Mouse (Mus musculus): ENCODE results near the gene Ppp6r2. TPM values are rescaled to one million over a fixed set of nuclear protein-coding genes. Genes with fewer than 3 reads are reported as not detected.

Gene Ppp6r2
- polyA plus RNA-seq (2015; fragmentation: Nextera tagmentation; extraction: Ambion mirVana): 59.4 and 71.5 TPM in 2 replicates

DNA sequence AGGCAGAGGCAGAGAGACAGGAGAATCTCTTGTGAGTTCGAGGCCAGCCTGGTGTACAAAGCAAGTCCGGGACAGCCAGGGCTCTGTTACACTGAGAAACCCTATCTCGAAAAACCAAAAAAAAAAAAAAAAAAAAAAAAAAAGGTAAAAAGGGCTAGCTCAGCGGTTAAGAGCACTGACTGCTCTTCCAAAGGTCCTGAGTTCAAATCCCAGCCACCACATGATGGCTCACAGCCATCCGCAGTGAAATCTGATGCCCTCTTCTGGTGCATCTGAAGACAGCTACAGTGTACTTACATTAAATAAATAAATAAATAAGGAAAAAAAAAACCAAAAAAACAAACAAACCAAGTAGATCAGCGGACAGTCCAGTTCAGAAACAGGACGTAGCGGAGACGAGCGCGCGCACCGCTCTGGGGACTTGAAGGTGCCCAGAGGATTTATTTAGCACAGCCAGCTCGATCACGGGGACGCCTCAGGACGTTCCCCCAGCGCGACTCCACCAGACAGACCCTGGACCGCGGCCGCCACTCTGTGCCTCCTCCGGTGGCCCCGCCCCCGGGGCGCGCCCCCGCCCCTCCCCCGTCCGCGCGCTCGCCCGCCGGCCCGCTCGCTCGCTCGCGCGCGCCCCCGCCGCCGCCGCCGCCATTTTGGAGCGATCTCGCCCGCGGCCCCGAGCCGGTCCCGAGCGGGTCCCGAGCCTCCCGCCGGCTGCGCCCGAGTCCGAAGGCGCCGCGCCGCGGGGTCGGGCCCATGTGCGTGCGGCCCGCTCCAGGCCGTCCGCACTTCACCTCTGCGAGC, at the start of gene Ppp6r2:
Gene Ppp6r2 (plus strand): TSS at position 639 of the 801 bp plus-strand sequence.
- Histone ChIP-seq H3K27me3 (replicated peaks; ENCODE audit: control insufficient read depth, insufficient read depth, low read length) (no peaks in the 10 kb centered on the region), H3K9ac (ENCODE audit: low read depth, low read length) (peak within 1 kb of the TSS; percentile 100), H3K36me3 (ENCODE audit: control insufficient read depth, insufficient read depth, low read length) (peaks cover 7% of the 10 kb centered on the region), H3K4me2 (ENCODE audit: low read length) (peak within 1 kb of the TSS; percentile 61), H3K4me3 (ENCODE audit: low read length) (peak within 1 kb of the TSS; percentile 90), H3K4me1 (ENCODE audit: control insufficient read depth, insufficient read depth, low read depth, low read length) (peaks cover 26% of the 10 kb centered on the region), H3K27ac (ENCODE audit: low read depth, low read length) (peak within 1 kb of the TSS; percentile 92), H3K9me3 (ENCODE audit: control insufficient read depth, low read length) (no peaks in the 10 kb centered on the region)
- WGBS: 4% methylated on average over 42 of the region's 73 CpGs
- ATAC-seq: peak; percentile 83

DNA sequence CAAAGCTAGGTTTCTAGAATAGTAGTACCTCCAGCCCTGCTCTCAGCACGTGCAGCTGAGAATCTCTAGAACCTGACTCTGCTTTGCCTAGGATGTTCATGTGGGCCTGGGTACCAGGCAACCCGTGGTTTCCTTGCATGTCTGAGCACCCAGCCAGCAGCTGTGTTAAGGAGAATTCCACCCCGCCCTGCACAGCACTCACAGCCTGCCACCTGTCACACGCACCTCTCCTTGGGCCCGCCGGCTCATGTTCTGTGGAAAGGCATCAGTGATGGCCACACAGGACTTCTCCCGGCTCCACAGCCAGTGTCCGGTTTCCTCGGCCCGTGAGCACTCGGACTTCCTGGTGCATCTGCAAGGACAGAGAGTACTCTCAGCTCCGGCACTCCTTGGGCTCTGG, 45.9 kb upstream of the Ppp6r2 start:
- Histone ChIP-seq H3K4me1 (ENCODE audit: control insufficient read depth, insufficient read depth, low read depth, low read length) (peaks cover 15% of the 10 kb centered on the region), H3K36me3 (ENCODE audit: control insufficient read depth, insufficient read depth, low read length) (peaks cover 59% of the 10 kb centered on the region), H3K27me3 (replicated peaks; ENCODE audit: control insufficient read depth, insufficient read depth, low read length) (no peaks in the 10 kb centered on the region), H3K27ac (ENCODE audit: low read depth, low read length) (no peak overlapping the region), H3K9ac (ENCODE audit: low read depth, low read length) (no peak overlapping the region), H3K9me3 (ENCODE audit: control insufficient read depth, low read length) (no peaks in the 10 kb centered on the region), H3K4me3 (ENCODE audit: low read length) (no peak overlapping the region), H3K4me2 (ENCODE audit: low read length) (no peak overlapping the region)
- WGBS: 95% methylated on average over 12 of the region's 12 CpGs
- no peak for ATAC-seq

DNA sequence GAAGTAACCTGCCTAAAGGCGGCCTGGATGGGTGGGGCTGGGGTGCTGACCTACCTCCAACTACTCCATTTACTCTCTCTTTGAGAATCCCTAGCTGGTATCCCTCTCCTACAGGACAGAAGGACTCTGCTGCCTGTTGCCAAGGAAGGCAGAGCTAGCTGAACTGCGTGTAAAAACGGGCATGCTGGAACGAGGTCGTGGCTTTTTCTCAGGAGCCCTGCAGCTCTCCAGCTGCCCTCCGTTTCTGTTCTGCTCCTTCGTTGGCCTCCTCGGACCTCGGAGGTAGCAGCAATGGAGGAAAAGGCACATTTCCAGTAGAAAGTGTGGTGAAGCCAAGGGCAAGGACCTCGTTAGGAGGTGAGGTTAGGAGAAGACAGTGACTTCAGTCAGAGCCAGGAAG, 42.4 kb upstream of the Ppp6r2 start:
- H3K9me3 ChIP-seq (ENCODE audit: control insufficient read depth, low read length): no peaks in the 10 kb centered on the region
- WGBS: 43% methylated on average over 10 of the region's 10 CpGs
- H3K4me2 ChIP-seq (ENCODE audit: low read length): 0 out of 2 replicates have a peak overlapping the region, but pooled peaks have one; percentile 0
- no peak for ATAC-seq
- H3K4me3 ChIP-seq (ENCODE audit: low read length): no peak overlapping the region
- H3K4me1 ChIP-seq (ENCODE audit: control insufficient read depth, insufficient read depth, low read depth, low read length): peaks cover 40% of the 10 kb centered on the region
- H3K27me3 ChIP-seq (replicated peaks; ENCODE audit: control insufficient read depth, insufficient read depth, low read length): no peaks in the 10 kb centered on the region
- peaks cover 32% of the 10 kb centered on the region for H3K36me3 ChIP-seq (ENCODE audit: control insufficient read depth, insufficient read depth, low read length)
- peak overlapping the region; percentile 41 for H3K27ac ChIP-seq (ENCODE audit: low read depth, low read length)
- no peak overlapping the region for H3K9ac ChIP-seq (ENCODE audit: low read depth, low read length)

DNA sequence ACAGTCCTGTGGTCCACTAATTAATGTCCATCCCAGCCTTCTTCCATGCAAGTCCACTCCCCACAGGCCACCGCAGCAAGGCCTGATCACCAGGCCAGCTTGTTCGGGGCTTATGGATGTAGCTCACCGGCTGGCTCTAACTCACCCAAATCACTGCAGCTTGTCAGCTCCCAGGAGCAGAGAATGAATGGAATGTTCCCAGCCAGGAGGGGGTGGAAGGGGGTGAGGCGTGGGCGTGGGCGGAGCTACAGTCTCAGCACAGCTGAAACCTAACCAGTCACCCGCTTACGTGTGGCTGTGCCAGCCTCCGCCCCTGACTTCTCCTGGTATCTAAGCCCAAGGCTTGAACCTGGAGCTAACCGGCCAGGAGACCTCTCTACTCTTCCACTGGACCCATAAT, 41.9 kb upstream of the Ppp6r2 start:
- peaks cover 44% of the 10 kb centered on the region for H3K4me1 ChIP-seq (ENCODE audit: control insufficient read depth, insufficient read depth, low read depth, low read length)

DNA sequence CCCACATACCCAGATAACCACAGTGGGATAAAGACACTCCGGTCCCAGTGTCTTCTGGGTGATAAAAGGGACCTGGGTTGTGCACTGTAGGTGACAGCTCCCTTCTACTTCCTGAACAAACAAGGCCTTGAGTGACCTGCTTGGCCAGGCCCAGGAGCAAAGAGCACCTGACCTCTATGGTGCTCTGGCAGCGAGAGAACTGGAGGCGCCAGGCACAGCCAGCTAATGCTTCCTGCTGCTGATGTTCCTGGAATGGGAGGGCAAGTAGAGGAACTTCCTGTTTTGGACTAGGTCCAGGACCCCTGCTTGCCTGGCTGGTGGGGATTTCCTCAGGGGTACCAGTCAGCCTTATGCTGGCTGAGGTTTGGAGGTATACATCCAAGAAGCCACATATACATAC, 41.3 kb upstream of the Ppp6r2 start:
- no peak overlapping the region for H3K4me3 ChIP-seq (ENCODE audit: low read length)
- no peak overlapping the region for H3K4me2 ChIP-seq (ENCODE audit: low read length)
- 71% methylated on average over 3 of the region's 3 CpGs for WGBS
- no peaks in the 10 kb centered on the region for H3K27me3 ChIP-seq (replicated peaks; ENCODE audit: control insufficient read depth, insufficient read depth, low read length)
- H3K36me3 ChIP-seq (ENCODE audit: control insufficient read depth, insufficient read depth, low read length): peaks cover 27% of the 10 kb centered on the region
- H3K27ac ChIP-seq (ENCODE audit: low read depth, low read length): no peak overlapping the region
- H3K9ac ChIP-seq (ENCODE audit: low read depth, low read length): no peak overlapping the region
- H3K4me1 ChIP-seq (ENCODE audit: control insufficient read depth, insufficient read depth, low read depth, low read length): peaks cover 50% of the 10 kb centered on the region
- no peak for ATAC-seq
- no peaks in the 10 kb centered on the region for H3K9me3 ChIP-seq (ENCODE audit: control insufficient read depth, low read length)

More for the DNA sequence above, 41.9 kb upstream of the Ppp6r2 start:
- peaks cover 32% of the 10 kb centered on the region for H3K36me3 ChIP-seq (ENCODE audit: control insufficient read depth, insufficient read depth, low read length)
- peak overlapping the region; percentile 41; the same call in 1 of the 2 replicates for H3K27ac ChIP-seq (ENCODE audit: low read depth, low read length)
- 0 out of 2 replicates have a peak overlapping the region, but pooled peaks have one; percentile 0 for H3K4me2 ChIP-seq (ENCODE audit: low read length)
- peak; percentile 65 for ATAC-seq
- WGBS: 6% methylated on average over 10 of the region's 10 CpGs
- H3K9ac ChIP-seq (ENCODE audit: low read depth, low read length): no peak overlapping the region
- H3K4me3 ChIP-seq (ENCODE audit: low read length): no peak overlapping the region
- no peaks in the 10 kb centered on the region for H3K27me3 ChIP-seq (replicated peaks; ENCODE audit: control insufficient read depth, insufficient read depth, low read length)
- H3K9me3 ChIP-seq (ENCODE audit: control insufficient read depth, low read length): no peaks in the 10 kb centered on the region

DNA sequence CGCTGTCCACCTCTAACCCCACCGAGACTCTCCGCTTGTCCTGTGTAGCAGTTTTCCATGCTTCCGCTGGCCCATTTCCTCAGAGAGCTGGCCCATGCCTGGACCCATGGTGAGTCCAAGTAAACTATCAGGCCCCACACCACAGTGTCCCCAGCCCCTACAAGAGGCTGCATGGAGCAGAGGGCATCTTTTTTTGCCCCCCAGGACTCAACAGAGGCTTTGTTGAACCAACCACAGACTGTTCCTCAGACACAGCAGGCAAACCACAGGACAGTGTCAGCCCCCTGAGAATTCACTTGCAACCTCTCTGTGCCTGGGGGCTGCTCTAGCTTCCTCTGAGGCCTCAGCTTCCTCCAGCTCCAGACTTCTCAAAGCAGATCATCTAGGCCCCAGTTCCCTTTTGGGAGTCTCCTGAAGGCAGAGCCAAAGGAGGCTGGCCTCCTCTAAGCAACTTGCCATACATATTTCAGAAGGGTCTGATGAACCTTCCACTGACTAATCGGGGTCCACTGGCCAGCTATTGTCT, 39.8 kb upstream of the Ppp6r2 start:
- no peak overlapping the region for H3K4me2 ChIP-seq (ENCODE audit: low read length)
- peaks cover 60% of the 10 kb centered on the region for H3K4me1 ChIP-seq (ENCODE audit: control insufficient read depth, insufficient read depth, low read depth, low read length)
- no peak overlapping the region for H3K4me3 ChIP-seq (ENCODE audit: low read length)
- no peaks in the 10 kb centered on the region for H3K27me3 ChIP-seq (replicated peaks; ENCODE audit: control insufficient read depth, insufficient read depth, low read length)
- peaks cover 13% of the 10 kb centered on the region for H3K36me3 ChIP-seq (ENCODE audit: control insufficient read depth, insufficient read depth, low read length)
- WGBS: 90% methylated on average over 5 of the region's 5 CpGs
- no peak overlapping the region; the same call in 1 of the 2 replicates for H3K27ac ChIP-seq (ENCODE audit: low read depth, low read length)
- no peak for ATAC-seq
- no peak overlapping the region for H3K9ac ChIP-seq (ENCODE audit: low read depth, low read length)
- H3K9me3 ChIP-seq (ENCODE audit: control insufficient read depth, low read length): no peaks in the 10 kb centered on the region

DNA sequence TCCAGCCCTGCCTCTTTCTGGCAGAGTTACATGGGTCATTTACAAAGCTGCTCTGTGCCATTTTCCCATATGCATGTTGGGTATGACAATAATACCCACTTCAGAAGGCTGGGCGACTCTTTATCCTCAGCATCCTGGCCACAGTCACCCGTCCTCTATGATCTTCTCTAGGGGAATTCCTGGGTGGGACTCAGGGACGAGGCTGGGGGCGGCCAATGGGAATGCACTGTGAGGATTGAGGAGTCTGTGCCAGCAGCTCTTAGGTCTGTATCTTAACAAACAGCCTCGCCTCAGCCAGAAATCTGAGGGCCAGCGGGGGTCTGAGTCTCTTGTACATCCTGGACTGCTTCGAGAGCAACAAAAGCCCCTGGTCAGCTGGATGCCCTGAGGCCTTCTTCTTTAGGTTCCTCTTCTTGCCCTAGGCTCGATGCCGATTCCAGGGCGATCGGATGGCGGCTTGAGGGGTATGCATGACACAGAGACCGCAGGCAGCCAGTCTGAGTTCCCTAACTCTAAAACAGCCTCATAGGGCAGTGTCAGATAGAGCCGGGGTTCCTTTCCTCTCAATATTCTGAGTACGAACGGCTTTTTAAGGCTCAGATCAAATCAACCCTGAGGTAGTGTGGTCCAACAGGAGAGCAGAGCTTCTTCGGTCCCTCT, 38.9 kb upstream of the Ppp6r2 start:
- no peaks in the 10 kb centered on the region for H3K27me3 ChIP-seq (replicated peaks; ENCODE audit: control insufficient read depth, insufficient read depth, low read length)
- 26% methylated on average over 17 of the region's 17 CpGs for WGBS
- peaks cover 68% of the 10 kb centered on the region for H3K4me1 ChIP-seq (ENCODE audit: control insufficient read depth, insufficient read depth, low read depth, low read length)
- H3K4me2 ChIP-seq (ENCODE audit: low read length): peak overlapping the region; percentile 96
- H3K27ac ChIP-seq (ENCODE audit: low read depth, low read length): peak overlapping the region; percentile 80
- ATAC-seq: no peak
- H3K9me3 ChIP-seq (ENCODE audit: control insufficient read depth, low read length): no peaks in the 10 kb centered on the region
- peak overlapping the region; percentile 57 for H3K4me3 ChIP-seq (ENCODE audit: low read length)
- H3K36me3 ChIP-seq (ENCODE audit: control insufficient read depth, insufficient read depth, low read length): peaks cover 5% of the 10 kb centered on the region
- H3K9ac ChIP-seq (ENCODE audit: low read depth, low read length): peak overlapping the region; percentile 78

DNA sequence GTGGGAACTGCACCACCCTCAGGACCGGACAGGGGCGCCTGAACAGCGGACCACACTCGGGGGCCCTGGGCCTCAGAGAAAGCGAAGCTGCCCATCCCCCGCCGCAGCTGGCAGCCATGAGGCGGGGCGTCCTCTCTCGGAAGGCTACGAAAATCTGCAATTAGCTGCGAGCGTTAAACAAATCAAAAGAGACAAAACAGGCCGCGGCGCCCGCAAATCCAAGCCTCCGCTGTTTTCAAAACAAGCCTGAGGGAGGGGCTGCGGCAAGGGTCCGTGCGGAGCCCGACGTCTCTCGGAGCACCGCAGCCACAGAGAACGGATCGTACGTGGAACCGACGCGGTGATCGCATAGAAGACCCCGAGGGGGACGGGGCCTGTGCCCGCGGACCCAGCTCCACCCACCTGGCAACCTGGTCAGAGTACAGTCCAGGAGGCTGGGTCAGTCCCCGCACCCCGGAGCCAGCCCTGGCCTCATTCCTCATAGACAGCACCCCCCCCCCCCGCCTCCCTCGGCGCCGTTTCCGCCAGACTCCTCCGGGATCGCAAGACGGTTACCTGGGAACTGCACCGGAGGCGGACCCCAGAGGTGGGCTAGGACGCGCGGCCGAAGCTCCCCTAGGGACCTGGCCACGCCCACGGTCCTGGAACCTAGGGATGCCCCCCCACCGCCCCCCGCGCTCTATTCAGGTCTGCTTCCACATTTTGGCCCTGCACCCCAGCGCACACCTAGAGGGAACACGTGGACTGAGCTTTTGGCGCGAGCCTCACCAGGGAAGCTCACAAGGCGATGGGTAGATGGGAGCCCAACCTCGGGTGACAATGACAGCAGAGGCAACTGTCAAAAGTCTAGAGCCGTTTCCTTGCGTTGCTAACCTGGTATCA, 38.1 kb upstream of the Ppp6r2 start:
- WGBS: under 1% methylated on average over 51 of the region's 65 CpGs
- peaks cover 77% of the 10 kb centered on the region for H3K4me1 ChIP-seq (ENCODE audit: control insufficient read depth, insufficient read depth, low read depth, low read length)
- H3K9ac ChIP-seq (ENCODE audit: low read depth, low read length): peak overlapping the region; percentile 78
- H3K4me2 ChIP-seq (ENCODE audit: low read length): peak overlapping the region; percentile 96
- no peaks in the 10 kb centered on the region for H3K9me3 ChIP-seq (ENCODE audit: control insufficient read depth, low read length)
- 0 out of 2 replicates have a peak, but pooled peaks have one; percentile 5 for ATAC-seq
- H3K36me3 ChIP-seq (ENCODE audit: control insufficient read depth, insufficient read depth, low read length): 0 out of 2 replicates have a peak, but pooled peaks cover 2% of the 10 kb centered on the region
- H3K27me3 ChIP-seq (replicated peaks; ENCODE audit: control insufficient read depth, insufficient read depth, low read length): no peaks in the 10 kb centered on the region
- H3K4me3 ChIP-seq (ENCODE audit: low read length): peak overlapping the region; percentile 57
- H3K27ac ChIP-seq (ENCODE audit: low read depth, low read length): peak overlapping the region; percentile 80

All from hindbrain, embryonic 16.5 days (tissue).